Mouse (Mus musculus) cerebellum, adult 8-10 months (tissue): ENCODE data around the gene Olfr1402.

ENCODE experiments used
- DNase-seq: peaks from one replicate; pipeline ENCODE4 v3.0.0; 2022

Gene Olfr1402

DNA sequence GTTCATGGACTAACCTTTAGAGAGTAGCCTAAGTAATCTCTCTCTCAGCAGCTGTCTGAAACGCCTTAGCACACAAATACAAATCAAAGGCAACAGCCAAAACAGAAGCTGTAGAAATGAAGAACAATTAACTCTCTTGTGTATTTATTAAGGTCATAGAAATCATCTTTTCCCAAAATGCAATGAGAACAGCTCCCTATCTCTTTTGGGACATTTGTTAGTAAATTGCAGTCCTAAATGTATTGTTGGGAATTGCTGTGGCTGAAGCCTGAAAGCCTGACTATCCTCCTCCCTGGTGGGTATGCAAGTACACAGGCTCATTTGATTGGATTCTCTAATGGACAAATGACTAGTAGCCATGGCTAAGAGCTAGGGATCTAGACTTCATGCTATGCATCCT is at the start of gene Olfr1402:
Gene Olfr1402 (minus strand): TSS at position 101 of the 400 bp plus-strand sequence.
- no peak for DNase-seq

DNA sequence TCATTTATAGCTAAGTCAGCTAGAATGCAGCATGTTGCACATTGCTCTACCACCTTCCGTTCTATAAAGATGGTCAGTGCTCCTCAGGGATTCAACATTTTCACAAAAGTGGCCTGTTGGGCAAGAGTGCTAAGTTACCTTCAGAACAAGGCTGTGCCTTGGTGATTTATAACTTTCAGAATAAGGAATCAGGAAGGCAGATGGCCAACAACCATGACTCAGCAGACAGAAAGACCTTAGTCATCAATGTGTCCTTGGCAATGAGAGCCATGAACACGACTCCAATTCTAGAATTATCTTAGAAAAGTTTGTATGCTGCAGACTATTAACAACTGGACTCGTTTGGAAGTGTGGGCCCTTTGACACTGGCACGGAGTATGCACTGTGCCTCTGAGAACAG is 33.5 kb upstream of the Olfr1402 start:
- no peak for DNase-seq

DNA sequence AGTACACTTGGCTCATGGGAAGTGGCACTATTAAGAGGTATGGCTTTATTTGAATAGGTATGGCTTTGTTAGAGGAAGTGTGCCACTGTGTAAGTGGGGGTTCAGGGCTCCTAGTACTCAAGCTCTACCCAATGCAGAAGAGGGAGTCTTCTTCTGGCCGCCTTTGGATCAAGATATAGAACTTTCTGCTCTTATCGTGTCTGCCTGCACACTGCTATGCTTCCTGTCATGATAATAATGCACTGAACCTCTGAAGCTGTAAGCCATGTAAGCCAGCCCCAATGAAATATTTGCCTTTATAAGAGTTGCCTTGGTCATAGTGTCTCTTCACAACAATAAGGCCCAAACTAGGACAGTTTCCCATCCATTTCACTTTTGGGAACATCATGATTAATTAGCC is 16.8 kb upstream of the Olfr1402 start:
- DNase-seq = no peak

DNA sequence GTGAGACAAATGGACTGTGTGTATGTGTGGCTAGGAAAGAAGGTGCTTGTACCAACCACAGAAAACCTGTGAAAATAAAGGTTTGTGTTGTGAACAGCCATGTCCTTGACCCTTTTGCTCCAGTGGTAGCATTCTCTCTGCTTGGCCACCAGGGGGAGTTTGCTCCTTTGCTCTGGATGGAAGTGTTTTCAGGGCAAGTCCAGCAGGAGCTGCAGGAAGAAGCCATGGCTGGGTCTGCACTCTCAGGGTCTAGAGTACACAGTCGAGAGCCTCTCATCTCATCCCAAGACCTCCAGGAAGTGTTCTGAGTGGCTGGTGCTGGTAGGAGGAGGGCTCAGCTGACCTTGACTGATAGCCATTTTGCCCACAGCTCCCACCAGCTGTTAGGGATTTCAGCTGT is 27.5 kb downstream of the Olfr1402 start:
- no peak for DNase-seq

DNA sequence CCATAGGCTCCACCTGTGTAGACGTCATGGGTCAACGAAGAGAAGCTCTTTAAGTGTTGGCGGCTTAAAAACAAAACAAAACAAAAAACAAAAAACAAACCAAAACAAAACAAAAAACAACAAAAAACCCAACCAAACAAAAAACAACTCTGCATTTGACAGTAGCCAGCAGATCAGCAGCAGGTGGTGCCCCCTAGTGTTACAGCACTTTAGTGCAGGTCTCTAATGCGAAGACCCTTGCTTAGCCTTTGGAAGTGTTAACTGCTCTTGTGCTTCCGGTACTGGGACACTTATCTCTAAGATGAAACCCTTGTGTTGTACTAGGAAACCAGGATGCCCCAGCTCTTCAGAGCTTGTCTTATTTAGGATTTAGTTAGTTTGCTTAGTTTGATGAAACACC is 28.7 kb downstream of the Olfr1402 start:
- no peak for DNase-seq

DNA sequence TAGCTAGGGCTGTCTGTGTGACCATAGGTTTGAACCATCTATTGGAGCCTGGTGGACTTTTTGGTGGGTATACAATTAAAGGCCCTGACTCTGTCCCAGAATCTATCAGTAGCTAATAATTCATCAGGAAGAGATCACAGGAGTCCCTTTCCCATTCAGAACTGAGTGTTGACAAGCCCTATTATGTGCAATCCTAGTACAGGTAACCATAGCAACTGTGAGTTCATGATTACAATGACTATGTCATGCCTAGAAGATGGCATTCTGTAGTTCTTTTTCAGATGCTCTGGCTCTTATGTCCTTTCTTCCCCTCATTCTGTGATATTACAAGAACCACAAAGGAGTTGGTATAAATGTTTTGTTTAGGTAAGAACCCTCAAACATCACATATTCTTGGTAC is 51.4 kb downstream of the Olfr1402 start:
- no peak for DNase-seq

DNA sequence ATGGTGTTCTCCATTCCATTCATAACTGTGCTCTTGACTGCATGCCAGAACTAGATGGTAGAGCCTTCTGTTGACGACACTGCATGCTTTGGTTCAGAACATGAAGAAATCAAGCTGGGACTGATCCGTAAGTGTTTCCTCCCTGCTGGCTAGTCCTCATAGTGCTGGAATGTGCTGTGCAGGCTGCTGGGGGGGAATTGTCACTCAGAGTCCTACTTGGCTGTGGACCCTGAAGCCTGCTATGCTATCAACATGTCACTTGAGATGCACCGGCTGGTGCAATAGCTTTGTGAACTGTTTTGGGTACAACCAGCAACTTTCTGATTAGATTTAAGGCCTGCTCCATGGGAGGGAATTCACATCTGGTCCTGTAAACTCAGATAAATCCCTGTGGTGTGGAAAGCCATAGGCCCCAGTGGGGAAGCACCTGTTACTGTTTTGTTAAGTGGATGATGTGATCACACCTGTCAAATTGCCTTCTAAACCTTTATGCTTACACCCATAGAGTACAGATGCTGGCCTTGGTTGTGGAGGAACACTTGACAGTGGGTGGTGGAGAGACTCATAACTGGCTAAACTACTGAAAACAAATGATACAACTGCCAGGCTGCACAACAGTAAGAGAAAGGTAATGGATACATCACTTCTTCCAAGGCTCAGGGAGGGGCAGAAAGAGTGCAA is 58.3 kb downstream of the Olfr1402 start:
- DNase-seq = peak; percentile 6

DNA sequence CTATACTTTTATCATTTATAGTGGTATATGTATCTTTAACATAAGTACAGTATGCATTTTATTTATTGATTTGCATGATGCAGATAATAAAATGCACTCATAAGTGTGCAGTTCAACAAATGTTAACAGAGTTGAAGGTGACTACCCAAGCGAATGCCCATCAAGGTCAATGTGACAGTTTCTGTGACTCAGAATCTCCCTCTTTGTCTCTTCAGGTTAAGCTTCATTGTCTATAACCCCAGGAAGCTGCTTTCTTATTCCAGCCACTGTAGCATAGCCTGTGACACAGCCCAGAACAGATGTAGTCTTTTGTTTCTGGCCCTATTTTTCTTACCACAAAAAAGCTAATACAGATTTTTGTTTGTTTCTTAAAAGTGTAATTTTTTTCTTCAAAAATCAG is 63.4 kb downstream of the Olfr1402 start:
- no peak for DNase-seq
